Mouse (Mus musculus) intestine, postnatal 0 days (tissue): ENCODE measurements at regions not wholly inside any gene's neighbourhood (a gene's known extent, or its start where the extent isn't known, plus 50 kb on each side); places are given as distances from the start of the nearest gene placed in this dataset.
"Not testable (repeated sequence)": the region's sequence is repeated elsewhere in the genome, so short reads cannot be mapped to it uniquely, and the experiment has no call there.

Experiments
- ATAC-seq: fragments of 200-750 bp; cut with Nextera tagmentation; 2 replicates; pipeline ENCODE4 v1.8.0; 2017; ENCODE audit warnings: mild to moderate bottlenecking, moderate TSS enrichment, moderate library complexity
- H3K27ac ChIP-seq: fragments of 300-500 bp; sonication (generic); 2 replicates; pipeline ENCODE4 v1.5.1; 2014; ENCODE audit warnings: mild to moderate bottlenecking, low read depth, low read length, moderate library complexity
- H3K27me3 ChIP-seq: fragments of 300-500 bp; sonication (generic); replicated peaks from 2 replicates; pipeline ENCODE4 v1.6.1; 2014; ENCODE audit warnings: low read length, mixed read lengths; ENCODE audit not compliant: control insufficient read depth, insufficient read depth
- H3K36me3 ChIP-seq: fragments of 300-500 bp; sonication (generic); 2 replicates; pipeline ENCODE4 v1.6.1; 2014; ENCODE audit warnings: mild to moderate bottlenecking, moderate library complexity; ENCODE audit not compliant: control insufficient read depth, insufficient read depth
- H3K4me1 ChIP-seq: fragments of 300-500 bp; sonication (generic); replicated peaks from 2 replicates; pipeline ENCODE4 v1.6.1; 2014; ENCODE audit warnings: antibody characterized with exemption, low read length, mixed read lengths; ENCODE audit not compliant: control insufficient read depth, insufficient read depth
- H3K4me2 ChIP-seq: fragments of 300-500 bp; sonication (generic); replicated peaks from 2 replicates; pipeline ENCODE4 v1.6.1; 2014; ENCODE audit warnings: low read depth, mild to moderate bottlenecking, moderate library complexity
- H3K4me3 ChIP-seq: fragments of 300-500 bp; sonication (generic); 2 replicates; pipeline ENCODE4 v1.5.1; 2014; ENCODE audit warnings: low read depth, low read length
- H3K9ac ChIP-seq: fragments of 300-500 bp; sonication (generic); 2 replicates; pipeline ENCODE4 v1.6.1; 2014; ENCODE audit warnings: mild to moderate bottlenecking, low read depth, low read length
- H3K9me3 ChIP-seq: fragments of 300-500 bp; sonication (generic); 2 replicates; pipeline ENCODE4 v1.6.1; 2016; ENCODE audit warnings: mixed run types; ENCODE audit not compliant: control insufficient read depth
- CTCF ChIP-seq: sonication (generic); IDR thresholded peaks from 2 replicates; pipeline ENCODE4 v1.5.1; 2016; ENCODE audit warnings: low read depth, mild to moderate bottlenecking, control low read depth, antibody characterized with exemption, moderate library complexity
- WGBS: fragments of 180-500 bp; shearing (Covaris S2); extraction: QIAGEN DNeasy Blood & Tissue Kit; methylation state at CpG from one replicate; pipeline ENCODE4 v1.1.7; 2014; 5-methylcytosine and 5-hydroxymethylcytosine counted together

DNA sequence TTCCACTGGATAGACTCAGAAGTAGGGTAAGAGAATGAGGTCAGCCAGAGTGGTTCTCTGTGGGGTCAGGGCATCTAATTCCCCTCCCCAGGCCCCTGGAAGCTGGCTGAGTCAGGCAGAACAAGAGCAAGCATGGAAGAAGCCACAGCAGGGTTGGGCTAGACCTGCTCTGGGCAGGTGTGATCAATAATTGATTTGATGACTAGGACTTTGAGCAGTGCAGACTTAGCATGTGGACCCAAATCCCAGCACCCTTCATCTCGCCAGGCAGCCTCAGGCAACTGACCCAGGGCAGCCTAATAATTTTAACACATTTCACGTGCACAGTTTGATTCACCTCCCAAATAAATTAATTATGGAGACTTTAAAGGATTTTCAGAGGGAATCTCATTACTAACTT is 67.2 kb downstream of the Qdpr start:
- H3K4me1 ChIP-seq, result no peaks in the 10 kb centered on the region
- WGBS, result 71% methylated on average over 2 of the region's 2 CpGs
- H3K9ac ChIP-seq, result no peak overlapping the region
- TF ChIP-seq CTCF, result no peak
- no peak for ATAC-seq
- H3K36me3 ChIP-seq, result no peaks in the 10 kb centered on the region
- no peaks in the 10 kb centered on the region for H3K27me3 ChIP-seq
- no peak overlapping the region for H3K27ac ChIP-seq
- no peak overlapping the region for H3K4me2 ChIP-seq
- no peaks in the 10 kb centered on the region for H3K9me3 ChIP-seq
- H3K4me3 ChIP-seq, result no peak overlapping the region

DNA sequence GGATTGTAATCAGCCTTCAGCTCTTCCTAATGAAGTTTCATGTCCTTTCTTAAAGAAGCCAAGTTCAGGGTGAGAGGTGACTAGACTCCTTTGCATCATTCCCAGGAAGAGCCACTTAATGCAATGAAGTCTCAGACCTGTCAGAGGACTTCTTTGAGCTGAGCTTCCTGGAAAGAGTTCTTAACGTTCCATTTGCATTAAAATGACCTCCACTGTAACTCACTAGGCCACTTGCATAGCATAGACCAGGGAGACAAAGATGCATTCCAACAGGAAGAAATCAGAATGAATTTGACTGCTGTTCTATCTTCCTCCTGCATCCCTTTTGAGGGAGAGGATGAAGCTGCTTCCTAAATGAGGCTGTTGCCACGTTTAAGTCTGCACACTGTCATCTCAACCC is 71.5 kb downstream of the Qdpr start:
- Histone ChIP-seq H3K4me1 (no peaks in the 10 kb centered on the region), H3K4me2 (no peak overlapping the region), H3K4me3 (no peak overlapping the region), H3K27me3 (no peaks in the 10 kb centered on the region), H3K9me3 (no peaks in the 10 kb centered on the region), H3K27ac (no peak overlapping the region), H3K36me3 (no peaks in the 10 kb centered on the region), H3K9ac (no peak overlapping the region)
- no peak for ATAC-seq
- no peak for TF ChIP-seq CTCF
- WGBS, result 17% methylated on average over 2 of the region's 2 CpGs

DNA sequence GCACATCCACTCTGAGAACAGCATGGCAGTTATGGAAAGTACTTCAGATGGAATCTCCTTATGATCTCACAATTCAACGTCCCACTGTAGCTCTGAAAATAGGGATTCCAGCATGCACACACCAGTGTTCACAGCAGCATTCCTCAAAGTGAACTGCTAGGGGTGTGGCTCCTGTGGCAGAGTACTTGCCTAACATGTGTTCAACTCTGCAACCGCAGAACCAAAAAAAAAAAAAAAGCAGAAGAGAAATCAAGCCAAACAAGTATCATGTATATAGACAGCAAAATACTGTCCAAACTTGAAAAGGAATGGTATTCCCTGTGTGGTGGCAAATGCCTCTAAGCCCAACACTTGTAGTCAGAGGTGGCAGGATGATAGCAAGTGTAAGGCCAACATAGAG is 77.0 kb downstream of the Qdpr start:
- H3K9ac ChIP-seq, result no peak overlapping the region
- H3K4me3 ChIP-seq, result no peak overlapping the region
- H3K27ac ChIP-seq, result no peak overlapping the region
- no peaks in the 10 kb centered on the region for H3K4me1 ChIP-seq
- H3K27me3 ChIP-seq, result no peaks in the 10 kb centered on the region
- TF ChIP-seq CTCF, result no peak
- 66% methylated on average over 2 of the region's 2 CpGs for WGBS
- H3K36me3 ChIP-seq, result no peaks in the 10 kb centered on the region
- no peaks in the 10 kb centered on the region for H3K9me3 ChIP-seq
- ATAC-seq, result no peak
- H3K4me2 ChIP-seq, result no peak overlapping the region

DNA sequence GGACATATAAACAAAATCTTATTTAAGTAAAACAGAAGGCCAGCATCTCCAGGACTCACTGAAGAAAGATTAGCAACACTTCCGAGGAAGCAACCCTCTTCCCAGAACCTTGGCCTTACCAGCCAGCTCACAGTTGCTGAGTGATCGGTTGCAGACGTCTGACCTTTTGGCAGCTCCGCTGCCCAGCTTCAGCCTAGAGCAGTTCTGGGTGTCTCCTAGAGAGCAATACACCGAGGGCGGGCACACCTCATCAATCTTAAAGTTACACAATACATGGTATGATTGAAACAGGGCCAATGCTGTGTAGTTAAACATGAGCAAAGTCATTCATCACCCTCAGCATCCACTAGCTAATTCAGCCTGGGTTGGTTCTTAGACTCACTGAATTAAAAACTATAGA is 81.6 kb downstream of the Qdpr start:
- no peak overlapping the region for H3K9ac ChIP-seq
- H3K4me1 ChIP-seq, result no peaks in the 10 kb centered on the region
- no peak overlapping the region for H3K4me2 ChIP-seq
- TF ChIP-seq CTCF, result no peak
- H3K27ac ChIP-seq, result no peak overlapping the region
- H3K36me3 ChIP-seq, result no peaks in the 10 kb centered on the region
- no peaks in the 10 kb centered on the region for H3K27me3 ChIP-seq
- no peak overlapping the region for H3K4me3 ChIP-seq
- WGBS, result 61% methylated on average over 6 of the region's 6 CpGs
- ATAC-seq, result no peak
- no peaks in the 10 kb centered on the region for H3K9me3 ChIP-seq

DNA sequence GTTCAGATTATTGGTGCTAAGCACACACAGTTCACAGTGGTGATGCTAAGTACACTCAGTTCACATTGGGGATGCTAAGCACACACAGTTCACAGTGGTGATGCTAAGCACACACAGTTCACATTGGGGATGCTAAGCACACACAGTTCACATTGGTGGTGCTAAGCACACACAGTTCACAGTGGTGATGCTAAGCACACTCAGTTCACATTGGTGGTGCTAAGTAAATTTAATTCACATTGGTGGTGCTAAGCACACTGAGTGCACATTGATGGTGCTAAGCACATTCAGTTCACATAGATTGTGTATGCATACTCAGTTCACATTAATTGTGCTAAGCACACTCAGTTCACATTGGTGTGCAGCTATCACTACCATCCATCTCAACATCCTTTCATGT is 89.8 kb downstream of the Qdpr start:
- no peak for ATAC-seq
- TF ChIP-seq CTCF, result no peak
- no peaks in the 10 kb centered on the region for H3K9me3 ChIP-seq
- no peaks in the 10 kb centered on the region for H3K4me1 ChIP-seq
- H3K36me3 ChIP-seq, result no peaks in the 10 kb centered on the region
- H3K4me2 ChIP-seq, result no peak overlapping the region
- H3K9ac ChIP-seq, result no peak overlapping the region
- H3K4me3 ChIP-seq, result no peak overlapping the region
- H3K27ac ChIP-seq, result no peak overlapping the region
- no peaks in the 10 kb centered on the region for H3K27me3 ChIP-seq

DNA sequence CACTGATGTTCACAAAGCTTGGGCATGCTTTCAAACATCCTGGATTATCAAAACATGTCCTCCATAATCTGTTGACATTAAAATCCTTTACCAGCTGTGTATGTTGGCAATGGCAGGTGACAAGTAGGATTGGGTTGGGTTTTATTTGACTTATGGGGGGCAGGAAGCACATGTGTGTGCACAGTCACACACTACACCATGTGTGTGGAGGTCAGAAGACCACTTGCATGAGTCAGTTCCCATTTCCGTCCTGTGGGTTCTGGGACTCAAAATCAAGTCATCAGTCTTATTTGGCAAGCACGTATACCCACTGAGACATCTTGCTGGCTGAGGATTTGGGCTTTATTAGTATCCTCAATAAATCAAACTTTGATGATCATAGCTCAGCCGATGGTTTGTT is 109.6 kb downstream of the Qdpr start:
- 71% methylated on average over 3 of the region's 3 CpGs for WGBS
- no peak for ATAC-seq
- no peak overlapping the region for H3K4me2 ChIP-seq
- H3K36me3 ChIP-seq, result no peaks in the 10 kb centered on the region
- H3K4me1 ChIP-seq, result no peaks in the 10 kb centered on the region
- H3K9ac ChIP-seq, result no peak overlapping the region
- H3K9me3 ChIP-seq, result no peaks in the 10 kb centered on the region
- no peak overlapping the region for H3K27ac ChIP-seq
- TF ChIP-seq CTCF, result no peak
- no peak overlapping the region for H3K4me3 ChIP-seq
- H3K27me3 ChIP-seq, result no peaks in the 10 kb centered on the region

DNA sequence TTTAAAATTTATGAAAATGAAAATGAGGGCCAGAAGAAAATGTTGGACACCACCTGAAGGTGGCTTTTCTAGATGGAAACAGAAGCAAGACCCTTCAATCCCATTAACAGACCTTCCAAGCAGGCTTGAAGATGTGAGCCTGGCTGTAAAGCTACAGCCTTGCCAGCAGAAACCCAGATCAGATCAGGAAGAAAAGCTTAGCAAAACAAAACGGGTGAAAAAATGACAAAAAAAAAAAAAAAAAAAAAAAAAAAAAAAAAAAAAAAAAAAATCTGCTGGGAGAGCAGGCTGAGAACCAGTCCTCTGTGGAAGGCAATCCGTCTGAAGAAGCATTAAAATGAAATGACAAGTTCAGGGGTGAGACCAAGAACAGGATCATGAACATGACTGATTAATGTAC is 113.2 kb downstream of the Qdpr start:
- no peak for TF ChIP-seq CTCF
- Histone ChIP-seq H3K9me3 (no peaks in the 10 kb centered on the region), H3K27me3 (no peaks in the 10 kb centered on the region), H3K4me1 (no peaks in the 10 kb centered on the region), H3K36me3 (no peaks in the 10 kb centered on the region), H3K27ac (no peak overlapping the region), H3K4me3 (no peak overlapping the region), H3K4me2 (no peak overlapping the region), H3K9ac (no peak overlapping the region)
- 46% methylated on average over 2 of the region's 2 CpGs for WGBS
- ATAC-seq, result no peak

DNA sequence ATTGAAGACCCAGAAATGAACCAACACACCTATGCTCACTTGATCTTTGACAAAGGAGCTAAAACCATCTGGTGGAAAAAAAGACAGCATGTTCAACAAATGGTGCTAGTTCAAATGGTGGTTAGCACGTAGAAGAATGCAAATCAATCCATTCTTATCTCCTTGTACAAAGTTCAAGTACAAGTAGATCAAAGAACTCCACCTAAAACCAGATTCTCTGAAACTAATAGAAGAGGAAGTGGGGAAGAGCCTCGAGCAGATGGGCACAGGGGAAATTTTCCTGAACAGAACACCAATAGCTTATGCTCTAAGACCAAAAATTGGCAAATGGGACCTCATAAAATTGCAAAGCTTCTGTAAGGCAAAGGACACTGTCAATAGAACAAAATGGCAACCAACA is 125.6 kb downstream of the Qdpr start:
- ATAC-seq, H3K4me2 ChIP-seq, H3K36me3 ChIP-seq, H3K9ac ChIP-seq, H3K9me3 ChIP-seq, H3K27ac ChIP-seq, H3K4me1 ChIP-seq, H3K4me3 ChIP-seq, H3K27me3 ChIP-seq: not testable (repeated sequence)
- WGBS, result 19% methylated on average over 2 of the region's 2 CpGs
